Mouse (Mus musculus) hindbrain, embryonic 16.5 days (tissue): ENCODE measurements at regions not wholly inside any gene's neighbourhood (a gene's known extent, or its start where the extent isn't known, plus 50 kb on each side); places are given as distances from the start of the nearest gene placed in this dataset.

Source experiments
- ATAC-seq: fragments of 200-750 bp; cut with Nextera tagmentation; 2 replicates; pipeline ENCODE4 v1.8.0; 2017; ENCODE audit warnings: moderate TSS enrichment, moderate library complexity
- H3K27ac ChIP-seq: fragments of 300-500 bp; sonication (generic); 2 replicates; pipeline ENCODE4 v1.5.1; 2014; ENCODE audit warnings: low read depth, mild to moderate bottlenecking, control low read depth, low read length, moderate library complexity
- H3K27me3 ChIP-seq: fragments of 300-500 bp; sonication (generic); replicated peaks from 2 replicates; pipeline ENCODE4 v1.6.1; 2014; ENCODE audit warnings: low read length; ENCODE audit not compliant: control insufficient read depth, insufficient read depth
- H3K36me3 ChIP-seq: fragments of 300-500 bp; sonication (generic); 2 replicates; pipeline ENCODE4 v1.6.1; 2014; ENCODE audit warnings: mild to moderate bottlenecking, low read length, moderate library complexity, mixed read lengths; ENCODE audit not compliant: control insufficient read depth, insufficient read depth
- H3K4me1 ChIP-seq: fragments of 300-500 bp; sonication (generic); 2 replicates; pipeline ENCODE4 v1.6.1; 2014; ENCODE audit warnings: low read depth, low read length; ENCODE audit not compliant: control insufficient read depth, insufficient read depth
- H3K4me2 ChIP-seq: fragments of 300-500 bp; sonication (generic); 2 replicates; pipeline ENCODE4 v1.6.1; 2014; ENCODE audit warnings: mild to moderate bottlenecking, low read length, control low read depth, moderate library complexity
- H3K4me3 ChIP-seq: fragments of 300-500 bp; sonication (generic); 2 replicates; pipeline ENCODE4 v1.5.1; 2014; ENCODE audit warnings: mild to moderate bottlenecking, low read length, control low read depth, moderate library complexity
- H3K9ac ChIP-seq: fragments of 300-500 bp; sonication (generic); 2 replicates; pipeline ENCODE4 v1.6.1; 2014; ENCODE audit warnings: low read depth, mild to moderate bottlenecking, control low read depth, low read length, moderate library complexity
- H3K9me3 ChIP-seq: fragments of 300-500 bp; sonication (generic); 2 replicates; pipeline ENCODE4 v1.6.1; 2014; ENCODE audit warnings: mild to moderate bottlenecking, low read length, moderate library complexity; ENCODE audit not compliant: control insufficient read depth
- WGBS: fragments of 180-500 bp; shearing (Covaris S2); extraction: QIAGEN DNeasy Blood & Tissue Kit; methylation state at CpG from one replicate; pipeline ENCODE4 v1.1.7; 2014; 5-methylcytosine and 5-hydroxymethylcytosine counted together

DNA sequence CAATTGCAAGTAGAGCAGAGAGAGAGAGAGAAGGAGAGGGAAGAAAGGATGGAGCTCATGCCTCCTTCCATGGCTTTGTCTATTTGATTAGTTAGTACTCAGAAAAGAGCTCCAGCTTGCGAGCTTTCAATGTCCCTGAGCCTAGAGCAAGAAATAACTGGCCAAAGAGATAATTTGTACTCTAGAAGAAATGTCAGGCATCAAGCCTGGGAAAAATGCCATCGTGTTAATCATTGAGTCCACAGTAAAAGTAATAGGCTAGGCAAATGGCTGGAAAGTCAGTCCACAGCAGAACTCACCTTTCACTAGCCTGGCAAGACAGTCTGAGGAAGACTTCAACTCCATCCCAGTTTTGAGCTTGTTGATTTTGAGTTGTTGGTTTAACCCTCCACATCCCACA is 129.1 kb upstream of the Htr2a start:
- Histone ChIP-seq H3K27me3 (no peaks in the 10 kb centered on the region), H3K9me3 (no peaks in the 10 kb centered on the region), H3K4me2 (no peak overlapping the region), H3K4me1 (no peaks in the 10 kb centered on the region), H3K9ac (no peak overlapping the region), H3K27ac (no peak overlapping the region), H3K4me3 (no peak overlapping the region), H3K36me3 (no peaks in the 10 kb centered on the region)
- ATAC-seq = no peak
- WGBS = 77% methylated on average over 2 of the region's 2 CpGs

DNA sequence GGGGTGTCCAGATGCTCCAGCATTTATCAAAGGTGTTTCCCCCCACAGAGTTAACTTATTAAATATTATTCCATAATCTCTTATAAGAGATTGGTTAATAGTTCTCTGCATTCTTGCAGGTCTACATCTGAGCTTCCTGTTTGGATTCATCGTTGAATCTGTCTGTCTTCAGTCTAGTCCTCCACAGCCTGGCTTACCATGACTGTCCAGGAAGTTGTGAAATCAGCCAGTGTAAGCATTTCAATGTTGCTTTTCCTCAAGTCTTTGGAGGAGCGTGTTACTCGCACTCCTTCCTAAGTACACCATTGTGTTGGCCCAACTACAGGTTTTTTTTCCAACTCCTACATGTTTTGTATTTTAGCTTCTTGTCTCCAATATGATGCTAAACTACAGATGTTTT is 124.2 kb upstream of the Htr2a start:
- Histone ChIP-seq H3K36me3 (no peaks in the 10 kb centered on the region), H3K27ac (no peak overlapping the region), H3K4me3 (no peak overlapping the region), H3K9ac (no peak overlapping the region), H3K27me3 (no peaks in the 10 kb centered on the region), H3K4me1 (no peaks in the 10 kb centered on the region), H3K9me3 (no peaks in the 10 kb centered on the region), H3K4me2 (no peak overlapping the region)
- WGBS = 88% methylated on average over 3 of the region's 3 CpGs
- no peak for ATAC-seq

DNA sequence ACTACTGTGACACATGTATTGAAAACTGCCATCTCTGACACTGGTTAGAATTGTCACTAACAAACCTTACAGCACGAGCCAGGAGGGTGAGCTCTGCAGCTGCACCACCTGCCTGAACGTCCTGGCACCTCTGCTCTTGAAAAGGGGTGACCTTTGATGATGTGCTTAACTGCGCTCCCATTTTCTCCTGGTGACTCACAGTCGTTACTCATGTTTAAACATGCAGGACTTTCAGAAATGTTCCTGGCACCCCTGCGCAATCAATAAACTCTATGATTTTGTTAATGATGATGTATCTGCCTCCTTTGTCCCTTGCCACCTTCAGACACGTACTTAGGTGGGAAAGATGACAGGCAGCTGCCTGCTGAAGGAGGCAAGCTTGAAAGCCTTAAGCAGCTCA is 121.1 kb upstream of the Htr2a start:
- no peak for ATAC-seq

DNA sequence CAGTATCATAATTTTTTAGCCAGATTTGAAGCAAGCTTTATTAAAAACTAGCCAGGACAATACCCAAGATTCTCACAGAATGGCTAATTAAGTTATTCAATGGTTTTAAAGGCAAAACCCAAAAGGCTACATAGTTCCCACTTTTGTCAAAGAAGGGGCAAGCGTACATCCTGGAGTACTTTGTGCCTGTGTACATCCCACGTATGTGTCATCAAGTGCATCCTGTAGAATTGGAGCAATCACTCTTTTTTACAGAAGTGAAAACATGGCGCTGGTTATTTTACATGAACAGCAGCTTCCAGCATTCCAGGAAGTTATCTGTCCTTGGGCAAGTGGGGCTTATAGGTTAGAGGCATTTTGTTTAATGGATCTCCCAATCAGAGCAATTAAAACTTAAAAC is 119.0 kb upstream of the Htr2a start:
- H3K9me3 ChIP-seq = no peaks in the 10 kb centered on the region
- H3K4me1 ChIP-seq = no peaks in the 10 kb centered on the region
- no peak overlapping the region for H3K27ac ChIP-seq
- no peaks in the 10 kb centered on the region for H3K36me3 ChIP-seq
- H3K4me3 ChIP-seq = no peak overlapping the region
- no peak for ATAC-seq
- H3K4me2 ChIP-seq = no peak overlapping the region
- H3K27me3 ChIP-seq = no peaks in the 10 kb centered on the region
- no peak overlapping the region for H3K9ac ChIP-seq
- 87% methylated on average over 3 of the region's 3 CpGs for WGBS

More for the DNA sequence above, 121.1 kb upstream of the Htr2a start:
- Histone ChIP-seq H3K9ac (no peak overlapping the region), H3K36me3 (no peaks in the 10 kb centered on the region), H3K4me3 (no peak overlapping the region), H3K4me1 (no peaks in the 10 kb centered on the region), H3K9me3 (no peaks in the 10 kb centered on the region), H3K4me2 (no peak overlapping the region), H3K27me3 (no peaks in the 10 kb centered on the region), H3K27ac (no peak overlapping the region)
- 72% methylated on average over 6 of the region's 6 CpGs for WGBS

DNA sequence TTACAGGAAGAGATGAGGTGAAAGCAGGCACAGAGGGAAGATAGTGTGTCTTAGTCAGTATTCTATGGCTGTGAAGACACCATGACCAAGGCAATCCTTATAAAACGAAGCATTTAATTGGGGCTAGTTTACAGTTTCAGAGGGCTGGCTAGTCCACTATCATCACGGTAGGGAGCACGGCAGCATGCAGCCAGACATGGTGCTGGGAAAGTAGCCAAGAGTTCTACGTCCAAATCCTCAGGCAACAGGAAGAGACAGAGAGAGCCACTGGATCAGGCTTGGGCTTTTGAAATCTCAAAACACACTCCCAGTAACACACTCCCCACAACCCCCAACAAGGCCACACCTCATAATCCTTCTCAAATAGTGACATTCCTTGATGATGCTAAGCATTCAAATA is 113.4 kb upstream of the Htr2a start:
- no peak overlapping the region for H3K9ac ChIP-seq
- no peak overlapping the region for H3K4me2 ChIP-seq
- ATAC-seq = no peak
- H3K4me3 ChIP-seq = no peak overlapping the region
- 69% methylated on average over 4 of the region's 4 CpGs for WGBS
- H3K9me3 ChIP-seq = no peaks in the 10 kb centered on the region
- H3K4me1 ChIP-seq = no peaks in the 10 kb centered on the region
- H3K27me3 ChIP-seq = no peaks in the 10 kb centered on the region
- H3K36me3 ChIP-seq = no peaks in the 10 kb centered on the region
- H3K27ac ChIP-seq = no peak overlapping the region

DNA sequence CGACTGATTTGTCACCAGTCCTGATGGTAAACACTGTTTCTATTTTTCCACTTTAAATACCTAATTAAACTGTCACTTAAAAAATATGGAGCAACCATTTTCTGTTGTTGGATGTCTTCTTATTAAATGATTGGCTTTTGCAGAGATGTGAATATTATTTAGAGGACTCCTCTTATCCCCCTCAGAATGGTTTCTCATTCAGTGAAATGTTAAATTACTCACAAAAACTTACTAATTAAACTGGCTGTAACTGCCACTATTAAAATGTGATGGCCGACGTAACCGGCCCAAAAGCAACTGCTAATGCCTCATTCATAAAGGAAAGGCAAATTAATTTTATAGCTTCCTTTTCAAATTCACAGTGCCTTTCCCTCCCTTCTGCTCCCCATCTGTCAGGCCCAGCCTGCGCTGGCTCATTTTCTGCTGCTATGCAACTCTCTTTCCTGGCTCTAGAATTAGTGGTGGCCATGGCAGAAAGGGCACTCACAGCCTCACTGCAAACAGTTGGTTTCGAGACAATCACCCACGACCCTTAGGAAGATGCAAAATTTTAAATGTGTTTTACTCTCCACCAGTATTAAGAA is 111.2 kb upstream of the Htr2a start:
- Histone ChIP-seq H3K27me3 (no peaks in the 10 kb centered on the region), H3K4me1 (no peaks in the 10 kb centered on the region), H3K36me3 (no peaks in the 10 kb centered on the region), H3K27ac (no peak overlapping the region), H3K4me2 (no peak overlapping the region), H3K4me3 (no peak overlapping the region), H3K9ac (no peak overlapping the region), H3K9me3 (no peaks in the 10 kb centered on the region)
- ATAC-seq = no peak
- WGBS = 74% methylated on average over 7 of the region's 7 CpGs

DNA sequence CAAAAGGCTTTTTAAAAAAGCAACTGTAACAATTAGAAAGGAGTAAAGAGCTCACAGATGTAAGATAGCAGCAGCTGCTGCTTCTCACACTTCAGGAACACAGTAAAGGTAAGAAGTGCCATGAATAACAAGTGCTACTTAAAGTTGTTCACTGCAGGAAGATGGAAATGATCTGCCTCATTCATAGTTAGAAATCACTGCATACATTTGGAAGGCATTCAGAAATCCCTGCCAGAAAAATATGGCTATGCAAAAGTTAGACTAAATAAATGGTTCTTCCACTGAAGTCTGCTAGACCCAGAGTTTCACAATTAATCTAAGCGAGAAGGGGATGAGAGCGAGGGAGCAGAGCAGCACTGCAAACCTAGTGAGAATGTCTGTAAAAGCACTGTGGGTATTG is 102.5 kb upstream of the Htr2a start:
- Histone ChIP-seq H3K36me3 (no peaks in the 10 kb centered on the region), H3K4me2 (no peak overlapping the region), H3K9me3 (no peaks in the 10 kb centered on the region), H3K9ac (no peak overlapping the region), H3K4me3 (no peak overlapping the region), H3K27me3 (no peaks in the 10 kb centered on the region), H3K4me1 (no peaks in the 10 kb centered on the region), H3K27ac (no peak overlapping the region)
- 90% methylated on average over 2 of the region's 2 CpGs for WGBS
- ATAC-seq = no peak

DNA sequence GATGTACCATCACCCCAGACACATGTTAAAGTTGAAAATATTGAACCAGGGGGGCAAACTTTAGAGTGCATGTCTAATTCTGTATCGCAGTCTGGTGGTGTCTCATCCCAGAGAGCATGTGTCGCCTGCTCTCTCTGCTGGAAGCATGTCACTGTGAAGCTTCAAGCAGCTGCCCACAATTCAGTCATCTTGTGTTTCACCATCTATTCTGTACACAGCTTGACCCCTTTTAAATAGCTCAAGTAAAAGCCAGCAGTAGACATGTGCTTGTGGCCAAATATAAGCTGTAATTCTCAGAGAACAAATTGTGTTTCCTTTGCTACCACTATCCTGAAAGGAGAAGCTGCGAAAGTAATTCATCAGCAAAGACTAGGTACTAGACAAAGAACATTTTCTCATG is 96.6 kb upstream of the Htr2a start:
- Histone ChIP-seq H3K9ac (no peak overlapping the region), H3K4me3 (no peak overlapping the region), H3K27ac (no peak overlapping the region), H3K9me3 (no peaks in the 10 kb centered on the region), H3K36me3 (no peaks in the 10 kb centered on the region), H3K27me3 (no peaks in the 10 kb centered on the region), H3K4me2 (no peak overlapping the region), H3K4me1 (no peaks in the 10 kb centered on the region)
- WGBS = 86% methylated on average over 3 of the region's 3 CpGs
- ATAC-seq = no peak

DNA sequence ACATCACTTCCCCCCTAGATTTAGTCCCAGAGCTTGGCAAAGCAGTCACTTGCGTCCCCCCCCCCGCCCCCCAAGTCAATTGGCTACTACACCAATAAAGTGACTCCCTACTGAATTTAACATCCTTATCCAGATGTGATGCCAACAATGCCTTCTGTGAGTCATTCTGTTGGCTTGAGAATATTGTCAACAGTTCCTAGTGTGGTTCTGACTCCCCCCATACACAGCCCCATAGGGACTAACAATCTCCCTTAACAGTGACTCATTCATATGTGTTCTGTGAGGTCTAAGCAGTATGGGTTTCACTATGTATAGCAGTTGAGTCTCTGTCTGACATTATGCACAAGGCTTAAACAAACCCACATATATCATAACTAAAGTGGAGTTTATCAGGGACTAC is 89.5 kb upstream of the Htr2a start:
- Histone ChIP-seq H3K4me3 (no peak overlapping the region), H3K9ac (no peak overlapping the region), H3K36me3 (no peaks in the 10 kb centered on the region), H3K27me3 (no peaks in the 10 kb centered on the region), H3K4me2 (no peak overlapping the region), H3K9me3 (no peaks in the 10 kb centered on the region), H3K27ac (no peak overlapping the region), H3K4me1 (no peaks in the 10 kb centered on the region)
- no peak for ATAC-seq
- WGBS = 98% methylated on average over 2 of the region's 2 CpGs

DNA sequence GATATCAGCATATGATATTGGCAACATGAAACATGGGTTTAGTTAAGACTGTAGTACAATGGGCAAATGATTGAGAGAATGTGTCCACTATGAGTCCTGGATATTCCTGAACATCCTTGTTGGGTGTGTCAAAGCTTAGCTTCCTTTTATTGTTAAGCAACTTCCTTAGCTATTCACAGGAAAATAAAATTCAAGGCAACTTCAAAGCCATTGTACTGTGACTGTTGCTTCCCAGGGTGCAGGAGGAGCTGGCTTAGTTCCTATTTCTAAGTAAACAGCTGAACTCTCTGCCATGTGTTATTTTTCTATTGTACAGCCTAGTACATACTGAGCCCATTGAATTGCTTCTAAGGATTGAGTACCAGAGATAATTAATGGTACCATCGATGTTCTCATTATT is 87.0 kb upstream of the Htr2a start:
- Histone ChIP-seq H3K4me3 (no peak overlapping the region), H3K9ac (no peak overlapping the region), H3K9me3 (no peaks in the 10 kb centered on the region), H3K27ac (no peak overlapping the region), H3K4me1 (no peaks in the 10 kb centered on the region), H3K36me3 (no peaks in the 10 kb centered on the region), H3K27me3 (no peaks in the 10 kb centered on the region), H3K4me2 (no peak overlapping the region)
- no peak for ATAC-seq
- 54% methylated on average over 1 of the region's 1 CpGs for WGBS
